14 mouse cellular contexts compared by ENCODE assay signal in the genomic region with DNA sequence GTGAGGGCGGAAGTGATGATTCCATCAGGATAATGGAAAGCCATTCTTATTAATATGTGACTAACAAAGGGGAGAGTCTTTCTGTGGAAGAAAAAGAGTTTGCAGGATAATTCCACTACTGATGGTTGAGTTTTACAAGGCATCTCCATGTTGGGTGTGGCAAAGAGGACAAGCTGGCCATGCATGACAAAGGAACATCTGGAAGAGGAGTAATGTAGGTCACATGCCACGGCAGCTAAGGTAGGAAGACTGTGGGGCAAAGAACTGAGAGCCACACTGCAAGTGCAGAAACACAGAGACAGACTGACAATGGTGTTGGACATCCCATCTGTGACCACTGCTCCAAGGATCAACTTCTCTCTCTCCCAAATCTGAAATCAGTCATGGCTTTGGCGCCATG.
"Had no signal": no experiment of that assay in that cellular context is flagged by ENCODE, and none has a peak within 500 bp of the region (broad histone marks: within the 10 kb centered on the region; RNA-seq: fewer than 3 reads in every experiment).

No protein-coding gene starts in this region.

- DNase-seq: heart, postnatal 10 days; heart, postnatal 14 days; heart, postnatal 4 days; kidney, adult 11 months; kidney, adult 18-20 months; kidney, adult 2 months; kidney, adult 8-10 months; kidney, adult 9 months; kidney, postnatal 10 days; kidney, postnatal 14 days; kidney, postnatal 25 days; kidney, postnatal 36 days; kidney, postnatal 4 days; layer of hippocampus, adult 9-11 months had no signal
